Mouse (Mus musculus): ENCODE measurements around the gene Tnfrsf13c. TPM values are rescaled to one million over a fixed set of nuclear protein-coding genes. Genes with fewer than 3 reads are reported as not detected.

Tnfrsf13c gene
- polyA plus RNA-seq, 1 experiment from 2014 or later: 0.12 TPM

DNA sequence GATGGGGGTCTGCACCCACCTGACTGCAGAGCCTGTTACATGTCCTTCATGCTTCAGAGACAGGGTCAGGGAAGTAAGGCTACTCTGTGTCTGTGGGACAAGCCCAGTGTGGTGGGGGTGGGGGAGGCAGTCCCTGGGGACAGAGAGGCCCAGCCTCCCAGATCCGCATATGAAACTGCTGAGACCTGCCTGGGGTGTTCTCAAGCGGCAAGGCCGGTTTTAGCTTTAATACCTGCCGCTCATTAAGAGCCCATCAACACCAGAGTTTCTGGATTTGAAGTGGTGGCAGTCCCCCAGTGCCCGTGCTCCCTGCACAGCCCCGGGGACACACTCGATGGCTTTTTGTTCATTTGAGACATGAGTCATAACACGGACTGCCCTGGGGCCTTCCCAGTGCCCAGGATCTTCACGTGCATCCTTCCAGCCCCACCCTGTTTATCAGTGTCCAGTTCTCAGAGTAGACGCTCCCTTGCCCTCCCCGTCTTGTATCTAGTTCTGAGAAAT lies 5.4 kb upstream of the Tnfrsf13c start:
- 33% methylated on average over 11 of the region's 11 CpGs for WGBS
- Histone ChIP-seq H3K36me3 (no peaks in the 10 kb centered on the region), H3K4me1 (peaks cover 5% of the 10 kb centered on the region), H3K27me3 (peaks cover 12% of the 10 kb centered on the region), H3K4me3 (no peak overlapping the region), H3K27ac (no peak overlapping the region), H3K9ac (no peak overlapping the region), H3K4me2 (no peak overlapping the region), H3K9me3 (no peaks in the 10 kb centered on the region)
- no peak for ATAC-seq (ENCODE audit: borderline replicate concordance, extremely low read depth, low FRiP score, low TSS enrichment)

- H3K36me3 ChIP-seq: no peaks in the 10 kb centered on the region
- no peaks in the 10 kb centered on the region for H3K9me3 ChIP-seq
- peaks cover 15% of the 10 kb centered on the region for H3K4me1 ChIP-seq
- H3K27me3 ChIP-seq: peaks cover 30% of the 10 kb centered on the region
- 78% methylated on average over 5 of the region's 5 CpGs for WGBS
- H3K9ac ChIP-seq: no peak overlapping the region
- H3K4me2 ChIP-seq: no peak overlapping the region
- ATAC-seq (ENCODE audit: borderline replicate concordance, extremely low read depth, low FRiP score, low TSS enrichment): no peak
- H3K4me3 ChIP-seq: no peak overlapping the region
- no peak overlapping the region for H3K27ac ChIP-seq
Observed at GRCm38 (mm10) chr15:82225769-82226168, 1.6 kb upstream of the Tnfrsf13c start.

- Histone ChIP-seq H3K4me3 (no peak overlapping the region; the same call in 1 of the 2 replicates), H3K9me3 (no peaks in the 10 kb centered on the region), H3K27ac (no peak overlapping the region), H3K4me2 (peak overlapping the region; percentile 58), H3K9ac (no peak overlapping the region), H3K4me1 (peaks cover 14% of the 10 kb centered on the region), H3K36me3 (no peaks in the 10 kb centered on the region), H3K27me3 (peaks cover 30% of the 10 kb centered on the region)
- WGBS: 35% methylated on average over 7 of the region's 7 CpGs
- peak; percentile 35; the same call in 1 of the 2 replicates for ATAC-seq (ENCODE audit: borderline replicate concordance, extremely low read depth, low FRiP score, low TSS enrichment)
Observed at GRCm38 (mm10) chr15:82224602-82225215, 540 bp upstream of the Tnfrsf13c start.

DNA sequence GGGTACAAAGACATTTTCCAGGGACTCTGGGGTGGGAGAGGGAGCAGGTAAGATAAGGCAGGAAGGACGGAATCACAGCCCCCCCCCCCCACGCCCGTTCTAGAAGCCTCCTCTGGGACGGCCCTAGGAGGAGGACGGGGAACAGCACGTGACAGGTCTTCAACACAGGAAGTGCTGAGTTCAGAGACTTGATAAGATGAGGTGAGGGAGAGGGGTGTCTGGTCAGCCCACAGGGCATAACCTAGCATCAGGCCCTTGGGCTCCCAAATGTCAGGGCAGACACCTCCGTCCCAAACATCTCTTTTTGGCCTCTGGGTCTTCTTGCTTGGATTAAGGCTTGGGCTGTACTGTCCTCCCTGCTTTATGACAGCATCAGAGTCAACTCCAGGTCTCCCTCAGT lies 918 bp downstream of the Tnfrsf13c start:
- Histone ChIP-seq H3K9me3 (no peaks in the 10 kb centered on the region), H3K4me3 (no peak overlapping the region), H3K4me2 (no peak overlapping the region; the same call in 1 of the 2 replicates), H3K27ac (no peak overlapping the region), H3K36me3 (no peaks in the 10 kb centered on the region), H3K4me1 (peaks cover 10% of the 10 kb centered on the region), H3K27me3 (peaks cover 40% of the 10 kb centered on the region), H3K9ac (no peak overlapping the region)
- ATAC-seq (ENCODE audit: borderline replicate concordance, extremely low read depth, low FRiP score, low TSS enrichment): 0 out of 2 replicates have a peak, but pooled peaks have one; percentile 12
- WGBS: 19% methylated on average over 7 of the region's 7 CpGs

DNA sequence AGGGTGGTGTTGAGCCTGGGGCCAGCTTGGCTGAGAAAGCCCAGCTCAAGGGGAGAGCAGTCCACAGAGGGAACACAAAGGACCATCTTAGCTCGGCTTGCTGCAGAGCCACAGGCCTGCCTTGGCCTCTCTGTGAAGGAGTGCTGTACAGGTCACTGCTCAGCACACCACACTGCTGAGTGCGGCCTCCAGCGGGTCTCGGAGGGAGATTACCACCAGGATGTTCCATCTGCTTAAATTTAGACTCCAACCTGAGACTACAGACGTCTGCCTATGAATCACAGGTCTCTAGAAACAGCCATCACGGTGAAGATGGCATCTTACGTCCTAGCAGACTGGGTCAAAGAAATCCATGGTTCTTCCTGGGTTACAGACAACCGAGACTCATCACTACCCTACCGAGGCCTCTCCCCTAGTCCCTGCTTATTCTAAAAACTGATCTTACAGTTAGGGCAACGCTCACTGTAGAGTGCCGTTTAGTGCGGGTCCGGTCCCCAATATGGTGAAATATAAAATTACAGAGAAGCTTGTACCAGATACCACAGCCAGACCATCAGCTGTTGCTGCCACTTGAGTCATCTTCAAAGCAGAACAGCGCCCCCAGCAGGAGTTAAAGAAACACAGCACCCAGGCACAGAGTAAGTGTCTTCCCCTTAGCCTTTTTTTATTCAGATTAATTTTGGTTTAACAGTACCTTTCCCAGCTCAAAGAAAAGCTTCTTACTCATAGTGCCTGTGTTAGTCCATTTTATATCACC lies 2.9 kb downstream of the Tnfrsf13c start:
- Histone ChIP-seq H3K27ac (no peak overlapping the region), H3K9me3 (no peaks in the 10 kb centered on the region), H3K27me3 (peaks cover 51% of the 10 kb centered on the region), H3K4me1 (peaks cover 12% of the 10 kb centered on the region), H3K36me3 (no peaks in the 10 kb centered on the region), H3K4me2 (no peak overlapping the region), H3K4me3 (no peak overlapping the region), H3K9ac (no peak overlapping the region)
- ATAC-seq (ENCODE audit: borderline replicate concordance, extremely low read depth, low FRiP score, low TSS enrichment): no peak
- 65% methylated on average over 14 of the region's 14 CpGs for WGBS

- no peak overlapping the region for H3K4me3 ChIP-seq
- WGBS: 75% methylated on average over 11 of the region's 12 CpGs
- no peaks in the 10 kb centered on the region for H3K36me3 ChIP-seq
- no peak for ATAC-seq (ENCODE audit: borderline replicate concordance, extremely low read depth, low FRiP score, low TSS enrichment)
- no peak overlapping the region for H3K27ac ChIP-seq
- peaks cover 17% of the 10 kb centered on the region for H3K4me1 ChIP-seq
- H3K27me3 ChIP-seq: peaks cover 57% of the 10 kb centered on the region
- no peak overlapping the region for H3K4me2 ChIP-seq
- no peaks in the 10 kb centered on the region for H3K9me3 ChIP-seq
- H3K9ac ChIP-seq: no peak overlapping the region
Observed at GRCm38 (mm10) chr15:82220003-82220675, 4.0 kb downstream of the Tnfrsf13c start.

DNA sequence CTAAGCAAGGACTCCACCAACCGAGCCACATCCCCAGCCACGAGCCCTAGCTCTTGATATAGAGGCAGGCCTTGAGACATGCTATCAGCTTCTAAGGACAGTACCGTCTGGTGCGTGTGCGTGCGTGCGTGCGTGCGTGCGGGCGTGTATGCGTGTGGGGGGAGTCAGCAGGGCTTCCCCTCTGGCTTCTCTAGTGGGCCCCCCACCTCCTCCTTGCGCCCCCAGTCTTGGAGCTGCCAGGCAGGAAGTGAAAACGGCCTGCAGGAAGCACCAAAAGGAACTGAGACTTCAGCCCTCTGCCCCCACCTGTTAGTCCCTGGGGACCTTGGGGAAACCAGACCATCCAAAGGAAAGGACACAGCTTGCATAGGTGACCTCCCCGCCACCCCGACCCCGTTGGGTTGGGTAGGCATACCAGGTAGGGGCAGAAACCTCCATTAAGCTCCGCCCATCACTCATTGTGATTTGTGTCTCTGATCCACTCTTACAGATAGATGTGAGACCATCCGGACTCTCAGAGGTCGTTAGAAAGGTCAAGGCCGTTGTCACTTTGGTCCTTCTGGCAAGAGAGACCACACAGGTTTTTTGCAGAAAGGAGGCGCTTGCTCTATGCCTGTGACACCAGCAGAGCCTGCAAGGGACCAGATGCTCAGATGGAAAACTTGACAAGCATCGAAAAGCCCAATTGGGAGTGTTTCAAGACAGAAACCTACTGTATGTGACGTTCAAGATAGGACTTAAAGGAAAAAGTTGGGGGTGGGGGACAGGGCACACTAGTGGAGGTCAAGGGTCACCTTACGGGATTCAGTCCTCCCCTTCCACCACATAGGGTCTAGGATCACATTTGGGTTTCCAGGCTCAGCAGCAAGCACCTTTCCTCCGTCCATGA lies 5.1 kb downstream of the Tnfrsf13c start:
- no peak overlapping the region for H3K9ac ChIP-seq
- H3K27ac ChIP-seq: no peak overlapping the region
- H3K4me1 ChIP-seq: peaks cover 10% of the 10 kb centered on the region
- H3K36me3 ChIP-seq: no peaks in the 10 kb centered on the region
- H3K4me3 ChIP-seq: no peak overlapping the region
- H3K9me3 ChIP-seq: no peaks in the 10 kb centered on the region
- H3K4me2 ChIP-seq: no peak overlapping the region
- H3K27me3 ChIP-seq: peaks cover 54% of the 10 kb centered on the region
- 71% methylated on average over 26 of the region's 26 CpGs for WGBS
- no peak for ATAC-seq (ENCODE audit: borderline replicate concordance, extremely low read depth, low FRiP score, low TSS enrichment)

DNA sequence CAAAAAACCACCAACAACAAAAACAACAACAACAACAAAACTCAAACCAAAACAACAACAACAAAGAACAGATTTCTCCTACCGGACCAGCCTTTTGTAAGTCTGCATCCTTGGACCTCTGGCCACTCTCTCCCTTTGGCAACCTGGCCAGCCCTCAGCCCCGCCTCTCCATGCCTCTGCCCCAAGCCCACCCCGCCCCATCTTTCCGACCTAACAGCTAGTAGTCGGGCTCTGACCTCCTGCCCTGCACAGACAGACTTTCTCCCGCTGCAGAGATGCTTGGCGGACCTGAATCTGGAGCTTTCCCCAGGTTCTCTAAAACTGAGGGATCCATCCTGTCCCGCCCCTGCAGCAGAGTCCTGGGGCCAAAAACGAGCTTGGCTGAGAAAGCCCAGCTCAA lies 6.2 kb downstream of the Tnfrsf13c start:
- ATAC-seq (ENCODE audit: borderline replicate concordance, extremely low read depth, low FRiP score, low TSS enrichment): no peak
- no peak overlapping the region for H3K9ac ChIP-seq
- WGBS: 29% methylated on average over 9 of the region's 9 CpGs
- H3K27ac ChIP-seq: no peak overlapping the region
- H3K4me2 ChIP-seq: no peak overlapping the region
- H3K9me3 ChIP-seq: no peaks in the 10 kb centered on the region
- 0 out of 2 replicates have a peak, but pooled peaks cover 6% of the 10 kb centered on the region for H3K4me1 ChIP-seq
- peaks cover 55% of the 10 kb centered on the region for H3K27me3 ChIP-seq
- no peak overlapping the region for H3K4me3 ChIP-seq
- H3K36me3 ChIP-seq: no peaks in the 10 kb centered on the region

DNA sequence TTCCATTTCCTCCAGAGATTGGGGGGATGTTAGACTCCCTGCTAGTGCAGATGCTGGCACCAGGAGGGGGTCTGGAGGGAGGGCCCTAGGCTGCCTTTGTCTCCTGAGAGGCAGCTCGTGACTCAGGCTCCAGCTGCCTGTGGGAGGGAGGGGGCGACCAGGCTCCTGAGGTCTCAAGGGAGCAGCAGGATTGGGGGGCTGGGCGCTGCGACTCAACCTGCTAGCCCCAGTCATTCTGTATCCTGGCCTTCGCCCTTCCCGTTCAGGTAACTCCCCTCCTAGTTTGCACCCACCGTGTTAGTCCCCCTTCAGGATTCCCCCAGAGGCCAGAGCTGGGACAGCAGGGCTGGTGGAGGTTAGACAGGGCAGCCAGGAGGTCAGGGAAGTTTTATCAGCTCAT lies 7.1 kb downstream of the Tnfrsf13c start:
- no peak overlapping the region for H3K4me3 ChIP-seq
- H3K4me2 ChIP-seq: no peak overlapping the region
- no peaks in the 10 kb centered on the region for H3K9me3 ChIP-seq
- H3K4me1 ChIP-seq: peaks cover 14% of the 10 kb centered on the region
- 24% methylated on average over 7 of the region's 7 CpGs for WGBS
- no peak overlapping the region for H3K27ac ChIP-seq
- H3K36me3 ChIP-seq: no peaks in the 10 kb centered on the region
- ATAC-seq (ENCODE audit: borderline replicate concordance, extremely low read depth, low FRiP score, low TSS enrichment): no peak
- peaks cover 62% of the 10 kb centered on the region for H3K27me3 ChIP-seq
- no peak overlapping the region for H3K9ac ChIP-seq

GRCm38 (mm10) chr15:82216142-82216827 lies 7.9 kb downstream of the Tnfrsf13c start:
- Histone ChIP-seq H3K4me2 (no peak overlapping the region), H3K27ac (no peak overlapping the region), H3K9me3 (no peaks in the 10 kb centered on the region), H3K36me3 (no peaks in the 10 kb centered on the region), H3K4me1 (peaks cover 21% of the 10 kb centered on the region), H3K9ac (no peak overlapping the region), H3K4me3 (no peak overlapping the region), H3K27me3 (peaks cover 69% of the 10 kb centered on the region)
- no peak for ATAC-seq (ENCODE audit: borderline replicate concordance, extremely low read depth, low FRiP score, low TSS enrichment)
- WGBS: 44% methylated on average over 20 of the region's 20 CpGs

Data from lung, embryonic 15.5 days (tissue).